Mouse (Mus musculus) brown adipose tissue, adult 24 weeks (tissue): Measurements from ENCODE around the gene Exosc5. TPM values are rescaled to one million over a fixed set of nuclear protein-coding genes. Genes with fewer than 3 reads are reported as not detected.

Source experiments
- H3K27ac ChIP-seq: fragments of 200-500 bp; replicated peaks from 2 replicates; pipeline ENCODE4 v1.5.1; 2012; ENCODE audit warnings: low read depth, mild to moderate bottlenecking, low read length
- H3K4me1 ChIP-seq: fragments of 200-500 bp; 2 replicates; pipeline ENCODE4 v1.6.1; 2012; ENCODE audit warnings: low read length, mixed read lengths; ENCODE audit not compliant: control insufficient read depth, insufficient read depth, insufficient read length
- H3K4me3 ChIP-seq: fragments of 200-500 bp; 2 replicates; pipeline ENCODE4 v1.5.1; 2012; ENCODE audit warnings: low read depth, mild to moderate bottlenecking, low read length, moderate library complexity; ENCODE audit not compliant: insufficient read depth
- polyA plus RNA-seq: library from polyadenylated mRNA; stranded (reverse); fragments of >200 nt; gene quantifications from 2 replicates; pipeline ENCODE4 v1.2.4, GENCODE M21; 2012; ENCODE audit not compliant: missing spikeins, insufficient read depth, insufficient read length

Exosc5 gene
- polyA plus RNA-seq, 1 experiment = 38.1 TPM

DNA sequence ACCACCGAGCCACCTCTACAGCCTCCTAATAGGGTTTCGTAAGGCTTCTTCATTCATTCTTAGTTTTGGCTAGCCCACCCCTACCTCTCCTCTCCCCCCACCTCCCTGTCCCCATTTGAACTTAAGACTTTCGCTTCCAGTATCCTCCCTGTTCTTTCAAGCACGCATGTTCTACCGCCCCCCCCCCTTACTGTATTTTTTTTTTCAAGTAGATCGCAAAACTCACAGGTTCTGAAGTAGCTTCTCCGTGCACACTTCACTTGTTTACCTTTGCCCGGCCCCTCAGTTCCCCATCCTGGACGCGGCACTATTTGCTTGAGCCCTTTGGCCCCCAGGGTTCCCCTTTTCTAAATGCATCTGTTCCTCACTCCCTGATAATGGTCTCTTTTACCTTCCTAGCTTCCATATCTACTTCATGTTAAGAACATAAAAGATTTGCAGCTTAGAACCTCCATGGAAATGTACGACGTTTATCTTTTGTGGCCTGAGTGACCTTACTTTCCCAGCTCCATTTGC lies 6.7 kb upstream of the Exosc5 start:
- Histone ChIP-seq H3K4me3 (no peak overlapping the region), H3K4me1 (peaks cover 22% of the 10 kb centered on the region), H3K27ac (no peak overlapping the region)

DNA sequence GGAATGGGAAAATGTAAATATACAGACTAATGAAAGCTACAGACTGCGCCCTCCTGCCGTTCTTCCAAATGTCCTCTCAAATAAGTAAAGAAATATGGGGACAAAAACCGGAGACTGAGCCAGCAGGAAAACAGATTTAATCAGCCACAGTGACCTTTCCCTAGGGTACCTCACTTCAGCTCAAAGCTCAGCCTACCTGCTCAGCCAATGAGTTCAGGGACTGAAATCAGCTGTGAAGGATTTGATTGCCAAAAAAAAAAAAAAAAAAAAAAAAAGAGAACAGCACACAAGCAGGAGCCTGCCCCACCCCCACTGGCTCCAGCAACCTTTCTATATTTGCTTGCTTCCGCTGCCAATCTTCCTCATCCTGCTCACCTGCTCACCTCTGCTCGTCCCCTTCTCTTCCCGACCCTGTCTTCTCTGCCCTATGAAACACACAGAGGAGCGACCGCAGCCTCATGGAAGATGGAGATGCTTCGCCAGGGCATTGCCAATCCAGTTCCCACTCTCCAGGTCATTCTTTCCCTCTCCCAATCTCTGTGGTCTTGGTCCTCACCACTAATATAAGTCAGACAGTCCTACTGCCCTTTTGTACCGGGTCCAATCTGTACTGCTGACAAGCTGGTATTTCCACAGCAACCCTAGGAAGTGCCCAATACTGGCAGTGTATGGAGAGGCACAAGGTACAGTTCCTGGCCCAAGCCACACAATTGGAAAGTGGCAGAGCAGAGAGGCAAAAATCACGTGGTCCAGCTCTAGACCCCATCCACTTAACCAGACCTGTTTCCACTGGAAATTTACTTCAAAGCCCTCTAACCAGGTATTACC lies 3.1 kb upstream of the Exosc5 start:
- Histone ChIP-seq H3K4me3 (no peak overlapping the region), H3K4me1 (peaks cover 9% of the 10 kb centered on the region), H3K27ac (peak overlapping the region; percentile 71)

DNA sequence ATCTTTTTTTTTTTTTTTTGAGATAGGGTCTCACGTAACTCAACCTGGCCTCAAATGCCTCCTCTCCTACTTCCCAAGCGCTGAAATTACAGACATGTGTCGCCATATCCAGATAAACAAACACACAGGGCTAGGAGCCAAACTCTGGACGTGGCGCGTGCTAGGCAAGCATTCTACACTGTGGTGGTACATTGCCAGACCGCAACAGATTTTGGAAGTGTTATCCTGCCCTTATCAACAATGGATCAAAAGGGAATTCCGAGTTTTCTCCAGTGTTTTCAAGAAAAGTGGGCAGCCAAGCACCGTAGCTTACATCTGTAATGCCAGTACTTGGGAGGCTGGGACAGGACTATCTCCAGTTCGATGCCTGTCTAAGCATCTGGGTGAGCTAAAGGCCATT lies 1.2 kb upstream of the Exosc5 start:
- Histone ChIP-seq H3K4me1 (peaks cover 7% of the 10 kb centered on the region), H3K27ac (peak overlapping the region; percentile 96; the same call in 1 of the 2 replicates)

DNA sequence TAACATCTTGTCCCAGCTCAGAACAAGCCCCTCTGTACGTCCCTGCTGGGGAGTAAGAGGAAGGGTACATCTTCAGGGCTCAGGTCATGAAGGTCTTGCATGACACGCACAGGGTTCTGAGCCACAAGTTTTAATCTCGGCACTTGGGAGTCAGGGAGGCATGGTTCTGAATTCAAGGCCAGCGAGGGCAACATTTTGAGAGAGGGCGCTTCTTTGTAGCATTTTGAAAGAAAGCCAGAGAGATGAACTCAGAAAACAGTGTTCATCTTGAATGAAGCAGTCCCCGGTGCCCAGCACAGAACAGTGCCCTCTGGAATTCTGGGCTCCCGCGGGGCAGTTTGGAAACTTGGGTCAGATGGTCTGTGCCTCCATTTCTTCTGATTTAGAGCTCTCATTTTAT lies 7.4 kb downstream of the Exosc5 start:
- Histone ChIP-seq H3K4me3 (no peak overlapping the region), H3K4me1 (no peaks in the 10 kb centered on the region), H3K27ac (no peak overlapping the region)

More for the DNA sequence above, 1.2 kb upstream of the Exosc5 start:
- peak overlapping the region; percentile 77 for H3K4me3 ChIP-seq

DNA sequence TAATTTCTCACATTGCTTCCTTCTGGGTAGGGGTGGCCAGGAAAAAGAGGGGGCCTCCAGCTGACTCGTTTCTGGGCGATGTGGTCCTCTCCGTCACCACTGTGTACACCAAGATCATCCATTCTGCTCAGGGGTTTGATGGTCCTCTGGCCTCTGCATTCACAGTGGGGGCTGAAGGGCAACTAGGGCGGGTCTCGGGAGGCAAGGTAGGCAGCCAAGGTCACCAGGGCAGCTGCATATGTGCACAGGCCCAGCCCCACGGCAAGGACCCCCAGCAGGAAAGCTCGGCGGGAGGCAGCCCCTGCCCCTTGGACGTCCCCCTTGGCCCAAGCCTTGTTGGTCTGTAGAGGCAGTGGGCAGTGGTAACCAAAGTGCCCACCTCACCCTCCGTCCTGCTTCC lies 10.2 kb downstream of the Exosc5 start:
- H3K27ac ChIP-seq = no peak overlapping the region
- no peaks in the 10 kb centered on the region for H3K4me1 ChIP-seq

DNA sequence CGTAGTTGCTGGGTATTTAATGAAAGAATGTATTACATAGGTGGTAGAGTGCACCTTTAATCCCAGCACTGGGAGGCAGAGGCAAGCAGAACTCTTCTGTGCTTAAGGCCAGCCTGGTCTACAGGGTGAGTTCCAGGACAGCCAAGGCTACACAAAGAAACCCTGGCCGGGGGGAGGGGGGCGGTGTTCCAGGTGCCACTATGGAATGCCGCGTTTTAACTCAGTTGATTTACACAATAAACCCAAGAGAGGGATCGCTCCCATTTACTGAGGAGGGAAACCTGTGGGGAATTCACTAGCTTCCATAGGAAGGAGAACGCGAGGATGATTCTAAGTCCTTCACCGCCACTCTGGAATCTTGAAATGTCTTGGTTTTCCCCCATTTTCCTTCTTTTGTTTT lies 10.7 kb downstream of the Exosc5 start:
- H3K4me3 ChIP-seq = no peak overlapping the region

More for the DNA sequence above, 10.2 kb downstream of the Exosc5 start:
- no peak overlapping the region for H3K4me3 ChIP-seq

DNA sequence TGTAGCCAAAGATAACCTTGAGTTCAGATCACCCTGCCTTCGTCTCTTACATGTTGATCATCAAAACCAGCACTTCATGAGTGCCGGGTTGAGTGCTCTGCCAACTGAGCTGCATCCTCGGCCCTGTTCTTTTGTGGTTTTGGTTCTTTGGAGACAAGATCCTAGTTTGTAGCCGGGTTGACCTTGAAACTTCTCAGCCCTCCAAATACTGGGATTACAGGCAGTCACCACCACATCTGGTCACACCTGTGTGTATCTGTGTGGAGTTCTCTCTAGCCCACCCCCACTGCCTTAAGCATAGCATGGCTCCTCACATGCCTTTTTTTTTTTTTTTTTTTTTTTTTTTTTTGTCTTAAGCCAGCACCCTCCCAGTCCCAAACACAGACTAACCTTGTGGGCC lies 11.1 kb downstream of the Exosc5 start:
- Histone ChIP-seq H3K4me1 (no peaks in the 10 kb centered on the region; the same call in 1 of the 2 replicates), H3K27ac (no peak overlapping the region), H3K4me3 (no peak overlapping the region)

More for the DNA sequence above, 10.7 kb downstream of the Exosc5 start:
- Histone ChIP-seq H3K27ac (no peak overlapping the region), H3K4me1 (no peaks in the 10 kb centered on the region; the same call in 1 of the 2 replicates)

DNA sequence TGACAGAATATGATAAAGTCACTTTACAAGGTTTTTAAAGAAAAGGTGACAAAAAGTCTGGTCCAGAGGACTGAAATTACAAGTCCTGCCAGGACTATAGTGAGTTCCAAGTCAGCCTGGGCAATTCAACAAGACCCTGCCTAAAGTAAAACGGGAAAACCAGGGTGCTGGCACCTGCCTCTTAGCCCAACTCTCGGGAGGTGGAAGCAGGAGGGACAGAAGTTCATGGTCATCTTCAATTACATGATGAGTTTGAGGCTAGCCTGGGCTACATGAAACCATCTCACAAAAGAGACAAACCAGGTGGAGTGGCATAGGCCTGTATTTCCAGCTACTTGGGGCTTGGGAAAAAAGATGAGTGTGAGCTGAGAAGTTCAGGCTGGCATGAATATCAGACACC lies 12.7 kb downstream of the Exosc5 start:
- H3K4me3 ChIP-seq = no peak overlapping the region

DNA sequence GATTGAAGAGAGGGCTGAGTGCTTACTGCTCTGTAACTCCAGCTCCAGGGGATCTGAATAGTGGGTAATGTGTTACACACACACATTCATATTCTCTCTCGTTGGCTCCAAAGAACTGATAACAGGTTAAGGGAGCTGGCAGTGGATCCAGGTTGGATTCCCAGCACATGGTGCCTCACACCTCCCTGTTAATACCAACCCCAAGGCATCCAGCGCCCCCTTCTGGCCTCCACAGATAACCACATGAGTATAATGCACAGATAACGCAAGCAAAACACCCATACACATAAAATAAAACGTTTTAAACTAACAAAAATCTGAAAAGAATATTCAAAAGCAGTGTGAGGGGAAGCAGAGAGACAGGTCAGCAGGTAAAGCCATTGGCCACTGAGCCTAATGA lies 13.5 kb downstream of the Exosc5 start:
- Histone ChIP-seq H3K27ac (no peak overlapping the region), H3K4me1 (no peaks in the 10 kb centered on the region; the same call in 1 of the 2 replicates), H3K4me3 (no peak overlapping the region)

More for the DNA sequence above, 12.7 kb downstream of the Exosc5 start:
- Histone ChIP-seq H3K27ac (no peak overlapping the region), H3K4me1 (no peaks in the 10 kb centered on the region; the same call in 1 of the 2 replicates)

DNA sequence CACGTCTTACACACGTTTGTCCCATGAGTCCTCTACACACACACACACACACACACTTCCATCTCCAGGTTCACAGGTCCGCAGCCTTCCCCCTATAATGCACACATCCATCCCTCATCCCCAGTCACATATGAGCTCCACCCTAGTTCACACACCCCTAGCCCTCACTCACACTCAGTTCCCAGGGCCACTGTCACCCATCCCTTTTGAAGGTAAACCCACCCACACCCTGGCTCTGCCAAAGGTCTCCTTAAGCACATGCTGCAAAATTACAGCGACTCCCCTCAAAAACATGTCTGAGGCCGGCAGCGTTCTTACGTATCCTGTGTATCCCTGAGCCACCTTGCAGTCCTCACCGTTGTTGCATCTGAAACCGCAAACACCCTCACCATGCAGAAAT lies 15.3 kb downstream of the Exosc5 start:
- Histone ChIP-seq H3K4me3 (no peak overlapping the region), H3K4me1 (no peaks in the 10 kb centered on the region; the same call in 1 of the 2 replicates), H3K27ac (no peak overlapping the region)

DNA sequence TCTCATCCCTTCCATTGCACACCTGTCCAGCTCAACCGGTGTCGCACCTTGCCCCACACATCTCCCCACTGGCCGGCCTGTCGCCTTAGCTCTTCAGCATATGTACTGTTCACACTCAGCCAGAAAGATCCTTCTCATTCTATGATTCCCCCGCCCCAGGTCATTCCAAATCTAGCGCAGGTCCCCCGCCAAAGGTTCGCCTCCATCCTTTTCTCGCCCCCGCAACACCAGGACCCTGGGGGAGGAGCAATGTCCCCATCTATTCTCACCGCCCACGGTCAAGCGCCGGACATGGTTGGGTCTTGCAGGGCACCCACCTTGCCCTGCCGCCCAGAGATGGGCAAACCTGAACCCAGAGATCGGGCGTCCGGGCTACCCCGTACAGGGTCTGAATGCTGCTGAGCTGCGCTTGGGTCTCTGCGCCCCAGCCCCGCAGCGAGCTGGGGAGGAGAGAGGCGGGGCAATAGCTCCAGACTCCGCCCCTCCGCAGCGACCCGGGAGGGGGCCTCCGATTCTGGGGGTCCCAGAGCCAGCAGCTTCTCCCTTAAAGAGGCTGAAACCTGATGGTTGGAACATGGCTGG lies 15.8 kb downstream of the Exosc5 start, which contains the start of gene Tmem91:
Gene Tmem91, minus strand, starts transcription at position 448 of the 582 bp plus-strand sequence.
- no peak within 1 kb of the TSS for H3K4me3 ChIP-seq
- H3K27ac ChIP-seq = no peak within 1 kb of the TSS
- H3K4me1 ChIP-seq = no peaks in the 10 kb centered on the region; the same call in 1 of the 2 replicates

DNA sequence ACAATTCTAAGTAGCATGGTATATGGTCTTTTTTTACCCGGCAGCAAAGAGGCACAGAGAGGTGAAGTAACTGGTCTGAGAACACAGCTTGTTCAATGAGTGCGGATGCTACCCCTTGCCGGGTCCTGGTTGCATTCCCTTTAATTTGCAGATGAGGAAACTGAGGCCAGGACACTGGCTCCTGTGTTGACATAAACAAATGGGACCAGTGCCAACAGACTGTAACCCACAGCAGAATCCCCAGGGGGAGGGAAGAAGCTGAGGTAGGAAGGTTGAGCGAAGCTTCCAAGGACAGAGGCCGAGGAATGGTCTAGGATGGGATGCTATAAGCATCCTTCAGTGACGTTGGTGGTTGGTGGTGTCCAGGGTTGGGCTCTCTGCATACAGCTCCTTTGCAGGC lies 16.4 kb downstream of the Exosc5 start:
- H3K4me1 ChIP-seq = no peaks in the 10 kb centered on the region; the same call in 1 of the 2 replicates
- H3K27ac ChIP-seq = no peak overlapping the region
- no peak overlapping the region for H3K4me3 ChIP-seq

DNA sequence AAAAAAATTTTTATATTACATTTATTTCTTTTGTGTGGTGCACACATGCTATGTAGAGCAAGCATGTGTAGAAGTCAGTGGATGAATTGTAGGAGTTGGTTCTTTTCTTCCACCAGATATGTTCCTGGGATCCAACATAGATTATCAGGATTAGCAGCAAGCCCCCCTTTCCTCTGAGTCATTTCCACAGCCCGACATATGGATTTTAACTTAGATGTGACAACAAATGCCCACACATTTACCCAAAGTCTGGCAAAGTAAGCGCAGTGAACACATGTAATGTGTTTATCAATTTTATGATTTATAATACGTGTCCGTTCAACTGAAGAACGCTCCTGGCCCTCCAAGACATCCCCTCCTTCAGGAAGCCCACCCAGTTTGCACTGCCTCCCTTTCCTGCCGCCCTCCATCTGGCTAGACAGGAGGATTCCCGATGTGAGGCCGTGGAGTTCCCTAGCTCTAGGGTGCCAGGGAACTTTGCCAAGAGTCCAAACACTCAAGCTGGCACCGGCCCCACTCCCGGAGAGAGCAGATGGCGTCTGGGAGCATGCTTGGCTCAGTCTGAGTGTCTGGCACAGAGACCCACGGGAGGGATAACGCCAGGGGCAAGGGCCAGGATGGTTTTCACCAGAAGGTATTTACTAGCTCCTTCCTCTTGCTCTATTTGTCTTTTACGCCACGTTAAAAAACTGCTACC lies 17.3 kb downstream of the Exosc5 start:
- Histone ChIP-seq H3K27ac (no peak overlapping the region), H3K4me3 (no peak overlapping the region), H3K4me1 (no peaks in the 10 kb centered on the region; the same call in 1 of the 2 replicates)

DNA sequence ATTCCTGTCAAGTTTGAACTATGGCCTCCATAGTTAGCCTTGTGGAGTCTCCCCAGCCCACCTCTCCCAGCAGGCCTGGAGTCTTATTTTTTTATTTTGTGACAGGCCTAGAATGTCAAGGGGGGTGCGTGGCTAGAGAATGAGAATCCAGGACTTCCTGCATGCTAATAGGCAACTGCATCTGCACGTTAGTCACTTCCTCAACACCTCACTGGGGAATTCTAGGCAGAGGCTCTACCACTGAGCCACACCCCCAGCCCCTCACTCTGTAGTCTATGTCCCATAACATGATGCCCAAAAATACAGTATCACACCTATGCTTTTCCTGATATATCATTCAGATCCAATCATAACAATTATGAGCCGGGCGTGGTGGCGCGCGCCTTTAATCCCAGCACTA lies 18.0 kb downstream of the Exosc5 start:
- H3K4me3 ChIP-seq = no peak overlapping the region
- no peaks in the 10 kb centered on the region; the same call in 1 of the 2 replicates for H3K4me1 ChIP-seq
- no peak overlapping the region for H3K27ac ChIP-seq

DNA sequence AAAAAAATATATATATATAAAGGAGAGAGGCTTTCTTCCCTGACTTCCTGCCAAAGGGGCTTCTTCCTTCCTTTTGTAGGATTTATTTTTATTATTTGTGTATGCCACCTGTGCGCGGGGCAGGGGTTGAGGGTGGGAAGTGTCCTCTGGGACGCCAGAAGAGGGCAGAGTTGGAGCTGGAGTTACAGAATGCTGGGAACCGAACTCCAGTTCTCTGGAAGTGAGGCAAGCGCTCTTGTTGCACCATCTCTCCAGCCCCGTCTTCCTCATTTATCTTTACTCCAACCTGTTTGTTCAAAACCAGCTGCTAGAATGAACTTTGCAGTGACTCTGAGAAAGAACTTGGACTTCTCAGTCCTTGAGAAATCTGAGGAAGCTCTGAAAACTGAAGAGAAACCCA lies 21.0 kb downstream of the Exosc5 start:
- H3K4me1 ChIP-seq = no peaks in the 10 kb centered on the region
- peak overlapping the region; percentile 96; the same call in 1 of the 2 replicates for H3K4me3 ChIP-seq
- H3K27ac ChIP-seq = peak overlapping the region; percentile 47; the same call in 1 of the 2 replicates
